Mouse (Mus musculus) bone marrow macrophage, adult 2 months (primary cell): ENCODE results near the gene Plin4.

Experiments
- CTCF ChIP-seq: IDR thresholded peaks from 2 replicates; pipeline ENCODE4 v1.5.1; 2012; ENCODE audit warnings: low read depth, mild to moderate bottlenecking, low read length, moderate library complexity
- POLR2A ChIP-seq: IDR thresholded peaks from 2 replicates; pipeline ENCODE4 v1.6.1; 2012; ENCODE audit warnings: mild to moderate bottlenecking, low read depth, low read length, borderline replicate concordance

- TF ChIP-seq CTCF = no peak
- no peak for TF ChIP-seq POLR2A
Observed at GRCm38 (mm10) chr17:56074097-56074826, 35.3 kb downstream of the Plin4 start.
